Mouse (Mus musculus) stomach, adult 2 months (tissue): ENCODE results near the gene Emx2. TPM values are rescaled to one million over a fixed set of nuclear protein-coding genes. Genes with fewer than 3 reads are reported as not detected.

Experiments used
- polyA plus RNA-seq: library from polyadenylated mRNA; depleted of rRNA; stranded (reverse); fragments of >200 nt; gene quantifications from 2 replicates; pipeline ENCODE4 v1.2.3, GENCODE M21; 2012; rRNA removed

The Emx2 gene
- polyA plus RNA-seq, result not detected in 2 replicates

GRCm38 (mm10) chr19:59457951-59458742 is at the start of gene Emx2:
TSS of gene Emx2 (plus strand) at chr19:59458372.

Other genes starting within 250 kb of the Emx2 start
- not detected in 2 replicates for gene Kcnk18, start 239.2 kb upstream of the Emx2 start, polyA plus RNA-seq
- gene Slc18a2, start 197.5 kb upstream of the Emx2 start, polyA plus RNA-seq, result 2.3 and 2.8 TPM in 2 replicates
- gene Rps12-ps3, start 136.1 kb upstream of the Emx2 start, polyA plus RNA-seq, result 676 and 1,756 TPM in 2 replicates
- gene Pdzd8, start 112.6 kb upstream of the Emx2 start, polyA plus RNA-seq, result 1.8 and 3.0 TPM in 2 replicates